Mouse (Mus musculus): Measurements from ENCODE around the gene Clic5. TPM values are rescaled to one million over a fixed set of nuclear protein-coding genes. Genes with fewer than 3 reads are reported as not detected.
A peak's percentile ranks its signal among the peaks of the same experiment; 100 is the strongest.
"Not testable (repeated sequence)": the region's sequence is repeated elsewhere in the genome, so short reads cannot be mapped to it uniquely, and the experiment has no call there.

Gene Clic5
- total RNA-seq (2021): 10 to 100 TPM; 13.6 to 22.8 TPM
- long read RNA-seq, experiment 1, full-length matches to known transcripts: 6 of 6 reads
- long read RNA-seq, experiment 1, partial matches to known transcripts: 0 of 6 reads
- long read RNA-seq, experiment 1, other reads (novel, unspliced or antisense): 0 of 6 reads
- long read RNA-seq, experiment 2, full-length matches to known transcripts: 8 of 9 reads
- long read RNA-seq, experiment 2, partial matches to known transcripts: 0 of 9 reads
- long read RNA-seq, experiment 2, other reads (novel, unspliced or antisense): 1 of 9 reads

DNA sequence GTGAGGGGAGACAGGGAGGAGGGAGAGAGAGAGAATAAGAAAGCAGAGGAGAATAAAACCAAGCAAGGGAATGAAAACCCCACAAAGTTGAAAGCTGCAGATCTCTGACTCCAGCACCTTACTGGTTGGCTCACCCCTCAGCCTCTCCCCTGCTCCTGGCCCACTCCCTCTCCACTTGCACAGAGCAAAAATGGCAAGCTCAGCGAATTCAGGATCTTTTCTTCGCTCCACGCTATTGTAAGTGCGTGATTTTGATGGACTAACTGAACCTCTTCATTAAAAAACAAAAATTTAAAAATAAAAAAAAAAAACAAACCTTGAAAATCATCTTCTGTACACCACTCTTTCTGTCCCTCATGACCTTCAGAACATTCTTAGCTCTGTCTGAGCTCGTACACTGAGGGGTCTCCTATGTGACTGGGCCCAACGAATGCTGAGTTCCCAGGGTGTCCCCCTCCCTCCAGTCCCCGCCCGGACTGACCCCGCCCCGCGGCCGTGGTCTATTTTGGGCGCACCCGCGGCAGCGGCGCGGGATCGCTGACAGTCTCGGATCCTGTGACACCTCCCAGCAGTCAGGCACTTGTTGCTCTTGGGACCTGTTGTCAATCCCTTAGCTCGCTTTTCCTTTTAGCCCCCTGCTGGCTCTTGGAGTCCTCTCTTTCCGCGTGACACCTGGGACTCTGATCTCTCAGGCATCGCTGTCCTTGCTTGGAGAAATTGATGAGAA, at the start of gene Clic5:
Gene Clic5, plus strand, starts transcription at position 543 of the 727 bp plus-strand sequence.
- peak; percentile 61 to 79 for DNase-seq

DNA sequence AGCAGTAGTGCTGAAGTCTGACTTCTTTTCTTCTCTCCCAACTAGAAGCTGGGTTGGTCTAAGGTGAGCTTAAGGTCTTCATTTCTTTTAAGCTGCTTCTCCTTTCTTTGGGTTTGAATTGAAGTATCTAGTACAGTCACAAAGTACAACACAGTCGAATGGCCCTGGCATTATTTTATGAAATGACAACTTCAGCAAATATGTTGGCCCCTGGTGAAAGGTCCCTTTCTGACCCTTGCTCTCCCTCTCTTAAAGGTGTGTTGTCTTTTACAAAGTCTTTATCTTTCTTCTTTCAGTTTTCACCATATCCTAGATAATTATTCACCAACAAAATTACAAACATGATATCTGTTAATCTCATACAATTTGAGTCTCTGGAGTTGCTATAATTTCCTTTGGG, 42.6 kb upstream of the Clic5 start:
- no peak for DNase-seq

DNA sequence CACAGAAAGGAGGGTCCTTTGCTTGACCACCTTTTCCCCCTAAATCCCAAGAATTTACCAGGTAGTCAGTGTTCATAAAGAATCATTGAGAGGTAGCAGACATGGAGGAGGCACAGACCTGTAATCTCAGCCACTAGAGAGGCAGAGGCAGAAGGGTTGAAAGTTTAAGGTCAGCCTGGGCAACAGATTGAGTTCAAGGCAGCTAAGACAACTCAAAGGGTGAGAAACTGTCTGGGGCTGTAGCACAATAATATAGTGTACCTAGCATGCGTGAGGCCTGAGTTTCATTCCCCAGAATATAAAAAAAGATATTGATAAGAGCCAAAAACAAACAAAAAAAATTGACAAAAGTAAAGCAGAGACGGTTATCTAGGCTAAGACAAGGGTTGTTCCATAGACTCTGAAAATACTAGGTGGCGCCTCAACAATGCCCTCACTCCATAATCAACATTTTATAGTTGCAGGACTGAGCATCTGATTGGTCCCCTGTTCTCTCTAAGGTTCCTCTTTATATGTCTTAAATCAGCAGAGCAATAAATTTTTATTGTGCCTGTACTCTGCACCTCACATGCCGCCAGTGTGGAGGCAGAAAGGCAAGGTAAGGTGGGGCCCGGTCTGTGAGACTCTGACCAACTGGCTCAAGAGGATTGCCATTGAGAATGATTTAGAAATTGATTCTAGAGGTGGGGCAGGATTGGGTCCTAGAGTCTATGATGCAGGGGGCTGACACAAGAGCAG, 40.1 kb upstream of the Clic5 start:
- no peak for DNase-seq

DNA sequence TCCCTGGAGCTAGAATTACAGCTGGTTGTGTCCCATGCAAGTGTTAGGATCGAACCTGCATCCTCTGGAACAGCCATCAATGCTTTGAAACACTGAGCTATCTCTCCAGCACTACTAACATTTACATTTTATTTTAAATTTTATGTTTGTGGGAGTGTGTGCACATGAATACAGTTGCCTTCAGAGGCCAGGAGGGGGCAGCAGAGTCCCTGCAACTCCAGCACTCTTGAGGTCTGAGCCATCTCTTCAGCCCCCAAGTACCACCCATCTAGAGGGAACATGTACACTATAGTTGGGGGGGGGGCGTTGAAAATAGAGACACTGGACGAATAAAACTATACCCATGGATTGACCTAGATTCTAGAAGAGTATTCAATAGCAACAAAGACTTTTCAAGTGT, 37.3 kb upstream of the Clic5 start:
- peak; percentile 65 to 75 for DNase-seq

DNA sequence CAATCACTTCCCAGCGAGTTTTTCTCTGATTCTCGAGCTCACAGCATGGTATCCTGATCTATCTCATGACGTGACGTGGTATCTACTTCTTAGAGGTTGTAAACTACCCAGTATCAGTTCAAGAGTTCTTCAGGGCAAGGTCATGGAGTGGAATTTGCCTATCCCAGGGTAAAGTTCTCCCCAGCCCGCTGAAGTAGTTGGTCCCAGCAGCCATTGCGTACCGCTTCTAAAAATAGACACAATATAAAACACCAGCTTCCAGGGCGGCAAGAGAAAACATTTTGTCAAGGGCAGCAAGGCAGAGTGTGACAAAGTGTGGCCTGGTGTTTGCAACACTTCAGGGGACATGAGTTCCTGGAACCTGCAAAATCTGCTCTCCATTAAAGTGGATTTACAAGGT, 36.5 kb upstream of the Clic5 start:
- DNase-seq: peak in 1 of 2 experiments; percentile 13

DNA sequence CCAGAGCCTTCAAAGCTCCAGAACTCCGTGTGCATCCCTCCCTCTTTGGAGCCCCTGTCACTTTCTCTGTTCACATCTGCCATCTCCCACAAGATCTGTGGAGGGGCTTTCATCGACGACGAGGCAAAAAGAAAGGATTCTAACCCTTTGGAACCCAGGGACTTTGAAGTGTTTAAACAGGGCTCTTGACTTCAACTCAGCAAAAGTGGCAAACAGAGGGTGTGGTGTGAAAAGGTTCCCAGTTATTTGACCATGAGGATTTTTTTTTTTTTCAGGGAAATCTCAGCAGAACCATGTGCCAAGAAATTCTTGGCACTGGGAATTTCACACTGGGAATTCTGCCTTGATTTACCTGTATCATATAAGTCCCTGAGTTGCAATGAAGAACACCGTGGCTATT, 34.5 kb upstream of the Clic5 start:
- DNase-seq: no peak

DNA sequence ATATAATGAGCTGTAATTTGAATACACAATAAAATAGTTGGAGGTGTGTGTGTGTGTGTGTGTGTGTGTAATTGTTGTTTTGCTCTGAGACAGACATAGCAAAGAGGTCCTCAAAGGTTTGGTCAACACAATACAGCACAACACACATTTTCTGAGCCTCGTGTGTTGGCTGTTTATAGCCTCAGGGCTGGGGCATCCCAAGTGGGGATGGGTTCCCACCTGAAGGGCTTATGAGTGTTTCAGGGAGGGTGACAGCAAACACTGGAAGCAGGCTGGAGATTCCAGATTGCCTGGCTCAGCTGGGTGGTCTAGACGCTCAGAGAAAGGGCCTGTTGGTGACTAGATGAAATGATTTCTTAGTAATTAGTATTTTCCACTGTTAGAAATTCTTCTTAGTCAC, 33.2 kb upstream of the Clic5 start:
- no peak for DNase-seq

DNA sequence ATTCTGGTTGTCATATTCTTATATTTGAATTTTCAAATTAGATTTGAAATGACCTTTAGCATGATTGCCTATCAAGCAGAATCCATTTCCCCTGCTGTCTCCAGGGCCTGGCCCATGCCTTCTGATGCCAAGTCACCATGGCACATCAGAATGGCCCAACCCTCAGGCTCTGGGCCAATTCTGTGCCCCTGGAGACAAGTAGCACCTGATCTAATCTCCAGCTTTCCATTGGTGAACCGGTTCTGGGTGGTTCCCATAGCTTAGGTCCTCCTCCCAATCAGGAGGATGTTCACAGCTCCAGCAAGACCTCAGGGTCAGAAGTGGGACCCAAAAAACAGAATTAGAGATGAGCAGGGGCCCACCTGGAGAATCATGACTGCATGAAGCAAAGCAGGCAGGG, 30.2 kb upstream of the Clic5 start:
- DNase-seq: peak in 1 of 2 experiments; percentile 44

DNA sequence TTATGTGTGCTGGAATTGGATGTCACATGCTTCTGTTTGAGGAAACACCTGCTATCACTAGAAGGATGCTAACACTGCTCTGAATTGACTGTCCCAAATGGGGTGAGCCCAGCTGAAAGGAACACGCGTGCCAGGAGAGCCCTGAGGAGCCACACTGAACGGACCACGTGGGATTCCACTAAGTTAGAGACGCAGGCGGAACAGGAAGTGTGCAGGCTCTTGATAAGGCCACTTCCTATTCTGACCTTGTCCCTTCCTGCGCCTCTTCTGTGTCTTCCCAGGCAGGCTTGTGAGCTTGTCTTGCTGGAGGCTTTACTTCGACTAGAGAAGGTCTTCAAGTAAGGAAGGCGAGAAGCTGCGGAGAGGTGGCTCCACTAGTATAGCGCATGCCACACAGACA, 27.9 kb upstream of the Clic5 start:
- DNase-seq: no peak

DNA sequence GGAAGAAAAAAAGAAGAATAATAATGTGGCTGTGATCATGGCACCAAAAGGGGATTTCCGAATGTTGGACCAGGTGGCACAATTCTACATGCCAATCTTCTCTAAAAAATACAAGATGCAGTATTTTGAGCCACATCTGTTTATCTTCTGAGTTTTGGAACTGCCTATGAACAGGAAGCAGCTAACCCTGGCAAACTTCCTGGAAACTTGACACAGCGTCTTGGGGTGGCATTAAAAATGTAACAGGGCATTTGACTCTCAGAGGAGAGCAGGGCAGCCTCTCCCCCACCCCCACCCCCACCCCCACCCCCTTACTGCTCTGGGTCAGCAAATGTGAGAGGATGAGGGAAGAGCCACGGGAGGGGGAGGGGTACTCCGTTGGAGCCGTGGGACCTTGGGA, 25.9 kb upstream of the Clic5 start:
- peak in 1 of 2 experiments; percentile 24 for DNase-seq

DNA sequence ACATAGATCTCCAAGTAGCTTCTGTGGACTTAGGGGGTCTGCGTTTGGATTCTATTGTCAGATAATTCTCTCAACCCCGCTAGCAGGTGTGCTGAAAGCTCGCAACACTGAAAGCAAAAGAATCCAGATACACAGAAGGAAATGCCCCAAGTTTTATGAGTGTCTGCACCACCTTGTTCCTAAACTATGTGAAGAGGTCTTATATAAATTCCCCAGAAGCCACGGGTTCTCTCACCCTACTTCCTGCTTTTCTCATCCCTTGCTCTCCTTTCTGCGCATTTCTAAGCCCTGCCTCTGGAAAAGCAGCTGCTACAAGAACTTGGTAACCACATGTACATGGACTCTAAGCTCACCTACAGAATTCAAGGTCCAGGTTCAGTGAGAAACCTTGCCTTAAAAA, 25.4 kb upstream of the Clic5 start:
- no peak for DNase-seq

DNA sequence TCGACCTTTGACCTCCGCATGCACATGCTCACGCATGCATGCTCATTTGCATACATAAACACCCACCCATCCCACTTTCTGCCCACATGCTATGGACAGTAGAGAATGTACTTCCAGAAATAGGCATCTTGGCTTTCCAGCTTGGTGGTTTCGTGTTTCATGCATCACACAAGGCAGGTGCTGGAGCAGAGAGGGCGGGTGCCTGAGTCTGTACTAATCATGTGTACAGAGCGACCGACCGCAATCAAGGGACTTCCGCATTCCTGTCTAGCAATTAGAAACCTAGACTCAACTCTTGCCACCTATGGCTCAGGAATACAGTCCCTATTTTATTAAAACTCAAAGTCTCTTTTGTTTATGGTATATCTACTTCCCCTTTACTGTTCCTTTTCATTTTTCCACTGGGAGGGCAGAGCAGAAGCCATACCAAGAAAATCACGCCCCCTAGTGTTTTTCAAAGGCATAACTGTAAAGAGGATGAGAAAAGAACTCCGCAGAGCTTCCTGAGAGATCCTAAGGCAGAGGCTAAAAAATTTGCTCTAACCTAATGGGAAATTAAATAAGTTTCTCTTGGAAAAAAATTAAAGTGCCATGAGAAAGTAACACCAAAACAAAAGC, 22.5 kb upstream of the Clic5 start:
- no peak for DNase-seq

DNA sequence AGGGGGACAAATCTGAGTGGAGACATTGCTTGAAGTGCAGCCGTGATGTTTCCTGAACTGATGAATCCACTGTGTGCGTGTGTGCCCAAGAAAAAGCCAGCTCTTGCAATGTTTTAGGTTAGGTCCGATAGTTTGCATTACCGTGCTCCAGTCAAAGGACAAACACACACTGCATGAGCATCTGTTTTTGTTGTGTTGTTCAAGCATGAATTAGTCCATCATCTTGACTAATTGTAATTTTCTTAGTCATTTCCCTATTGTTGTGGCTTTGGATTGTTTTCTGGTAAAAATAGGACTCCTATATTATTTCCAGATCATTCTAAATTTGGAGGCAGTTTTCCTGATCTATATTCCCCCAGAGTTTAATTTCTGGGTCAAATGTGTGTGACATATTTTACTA, 18.7 kb upstream of the Clic5 start:
- DNase-seq: no peak

DNA sequence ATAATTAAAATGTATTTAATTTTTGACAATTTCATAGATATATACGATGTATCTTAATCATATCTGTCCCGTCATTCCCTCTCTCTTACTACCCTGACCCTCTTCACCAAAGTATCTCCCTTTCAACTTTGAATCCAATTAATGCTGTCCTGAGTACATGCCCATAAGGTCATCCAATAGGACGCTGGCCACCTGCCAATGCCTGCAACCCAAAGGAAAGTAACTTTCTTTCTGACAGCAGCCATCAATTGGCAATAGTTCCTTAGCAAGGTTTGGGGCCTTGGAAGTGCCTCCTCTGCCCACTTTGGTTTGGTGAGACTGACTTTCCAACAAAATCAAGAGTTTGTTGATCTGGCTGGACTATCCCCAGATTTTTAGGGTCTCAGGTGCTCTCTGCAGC, 18.1 kb upstream of the Clic5 start:
- DNase-seq: peak; percentile 37 to 56

DNA sequence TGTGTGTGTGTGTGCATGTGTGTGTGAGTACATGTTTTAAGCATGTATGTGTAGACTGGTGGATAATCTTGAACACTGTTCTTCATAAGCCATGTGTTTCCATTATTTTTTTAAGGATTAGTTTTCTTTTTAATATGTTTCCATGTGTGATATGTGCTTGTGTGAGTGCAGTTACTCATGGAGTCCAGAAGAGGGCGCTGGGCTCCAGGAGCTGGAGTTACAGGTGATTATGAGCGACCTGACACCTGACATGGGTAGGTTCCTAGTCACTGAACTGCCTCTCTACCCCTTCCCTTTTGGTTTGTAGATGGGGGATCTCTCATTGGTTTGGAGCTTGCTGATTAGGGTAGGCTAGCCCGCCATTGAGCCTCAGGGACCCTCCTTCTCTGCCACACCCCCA, 16.5 kb upstream of the Clic5 start:
- no peak for DNase-seq

DNA sequence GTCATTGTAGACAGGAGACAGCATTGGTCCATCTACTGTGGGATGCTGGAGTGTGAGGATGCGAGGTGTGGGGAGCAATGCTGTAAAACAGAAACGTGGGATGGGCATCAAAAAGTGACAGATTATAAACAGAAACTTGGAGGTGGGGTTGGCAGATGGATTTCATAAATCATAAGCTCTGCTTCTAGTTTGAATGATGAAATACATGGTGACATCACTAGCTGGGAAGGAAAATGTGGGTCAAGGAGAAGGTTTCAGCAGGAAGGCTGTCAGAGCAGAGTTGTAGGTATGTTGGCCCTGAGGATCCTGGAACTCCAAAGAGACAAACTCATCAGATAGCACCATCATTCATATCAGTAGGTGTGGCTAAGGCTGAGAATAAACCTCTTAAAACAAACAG, 15.0 kb upstream of the Clic5 start:
- DNase-seq: peak in 1 of 2 experiments; percentile 15

DNA sequence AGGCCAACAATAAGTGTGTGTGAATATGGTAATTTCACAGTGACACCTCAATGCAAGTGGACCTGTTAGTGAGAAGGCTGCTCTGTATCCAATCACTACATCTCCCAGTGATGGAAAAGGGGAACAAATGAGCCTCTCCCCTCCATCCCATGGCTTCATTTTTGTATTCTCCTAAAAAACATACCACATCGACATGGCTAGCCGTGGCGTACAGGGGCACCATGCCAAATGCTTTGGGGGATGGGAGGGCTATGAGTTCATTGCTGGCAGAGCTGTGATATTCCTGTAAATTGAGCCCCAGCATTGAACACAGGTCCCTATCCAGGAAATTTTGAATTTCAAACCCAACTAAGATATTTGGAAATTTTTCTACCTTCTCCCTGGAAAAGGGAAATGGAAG, 11.1 kb upstream of the Clic5 start:
- DNase-seq: no peak

DNA sequence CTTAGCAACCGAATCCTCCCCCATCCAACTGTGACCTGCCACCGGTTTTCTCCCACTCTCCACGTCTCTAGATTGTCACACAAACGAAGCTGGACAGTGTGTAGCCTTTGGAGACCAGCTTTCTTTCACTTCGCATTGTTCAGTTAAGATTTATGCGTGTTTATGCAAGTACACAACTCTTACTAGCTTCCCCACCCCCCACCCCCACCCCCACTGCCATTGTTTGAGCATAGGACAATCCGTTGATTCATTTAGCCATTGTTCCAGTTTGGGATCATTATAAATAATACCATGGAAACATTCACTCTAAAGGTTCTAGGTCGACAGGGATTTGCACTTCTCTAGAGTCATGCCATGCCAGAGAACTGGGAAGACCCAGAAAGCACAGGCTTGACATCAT, 7.0 kb upstream of the Clic5 start:
- no peak for DNase-seq

DNA sequence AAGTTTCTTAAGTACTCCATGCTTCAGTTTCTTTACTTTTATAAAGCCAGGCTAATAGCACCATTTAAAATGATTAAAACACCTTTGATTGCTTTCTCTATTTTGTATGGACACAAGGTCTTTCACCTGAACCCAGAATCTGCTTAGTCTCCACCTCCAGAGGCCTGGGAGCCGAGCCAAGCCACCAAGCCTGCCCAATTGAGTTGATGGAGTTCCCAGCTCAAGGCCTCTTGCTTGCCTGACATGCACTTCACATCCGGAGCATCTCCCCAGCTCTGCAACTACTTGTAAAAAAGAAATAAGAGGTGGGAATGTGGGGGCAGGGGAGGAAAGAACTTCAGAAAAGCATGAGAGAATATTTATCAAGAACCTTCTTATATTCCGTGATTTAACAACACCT, 1.5 kb upstream of the Clic5 start:
- DNase-seq: peak in 1 of 2 experiments; percentile 38

DNA sequence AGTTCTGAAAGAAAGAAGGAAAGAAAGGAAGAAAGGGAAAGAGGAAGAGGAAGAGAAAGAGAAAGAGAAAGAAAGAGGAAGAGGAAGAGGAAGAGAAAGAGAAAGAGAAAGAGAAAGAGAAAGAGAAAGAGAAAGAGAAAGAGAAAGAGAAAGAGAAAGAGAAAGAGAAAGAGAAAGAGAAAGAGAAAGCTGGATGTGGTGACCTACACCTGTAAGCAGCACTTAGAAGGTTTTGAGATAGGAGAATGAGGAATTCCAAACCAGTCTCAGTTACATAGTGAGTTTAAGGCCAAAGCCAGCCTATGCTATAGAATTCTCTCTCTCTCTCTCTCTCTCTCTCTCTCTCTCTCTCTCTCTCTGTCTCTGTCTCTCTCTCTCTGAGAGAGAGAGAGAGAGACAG, 847 bp upstream of the Clic5 start:
- DNase-seq: not testable (repeated sequence)

DNA sequence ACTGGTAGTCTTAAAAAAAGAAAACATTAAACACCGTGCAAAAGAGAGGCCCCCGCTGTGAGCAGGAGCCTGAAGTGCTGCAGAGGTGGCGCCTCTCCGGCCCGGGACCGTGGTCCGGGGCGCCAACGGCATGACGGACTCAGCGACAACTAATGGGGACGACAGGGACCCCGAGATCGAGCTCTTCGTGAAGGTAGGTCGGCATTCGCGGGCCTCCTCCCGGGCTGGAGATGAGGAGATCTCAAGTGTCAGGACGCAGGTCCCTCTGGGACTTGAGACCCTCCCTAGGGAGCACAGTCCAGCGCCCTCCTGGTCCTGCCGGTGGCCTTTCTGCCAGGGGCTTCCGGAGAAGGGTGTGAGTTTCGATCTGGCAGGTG, 373 bp downstream of the Clic5 start:
- peak in 1 of 2 experiments; percentile 10 for DNase-seq

DNA sequence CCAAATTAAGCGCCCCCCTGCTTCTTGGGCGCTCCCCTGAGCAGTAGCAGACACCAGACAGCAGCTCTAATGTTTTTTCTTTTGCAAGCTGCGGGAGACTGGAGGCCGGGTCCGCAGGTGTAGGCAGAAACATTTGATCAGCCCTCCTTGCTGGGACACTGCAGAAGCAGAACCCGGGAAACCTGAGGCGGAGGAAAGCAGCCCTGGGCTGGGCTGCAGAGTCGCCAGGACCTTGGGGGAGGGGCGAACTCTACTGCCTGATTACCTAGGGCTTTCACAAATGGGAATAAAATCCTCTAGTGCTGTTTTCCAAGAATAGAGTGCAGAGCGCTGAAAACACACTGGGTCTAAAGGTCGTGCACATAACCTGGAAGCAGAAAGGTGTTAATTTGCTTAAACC, 1.3 kb downstream of the Clic5 start:
- DNase-seq: peak in 1 of 2 experiments; percentile 60

DNA sequence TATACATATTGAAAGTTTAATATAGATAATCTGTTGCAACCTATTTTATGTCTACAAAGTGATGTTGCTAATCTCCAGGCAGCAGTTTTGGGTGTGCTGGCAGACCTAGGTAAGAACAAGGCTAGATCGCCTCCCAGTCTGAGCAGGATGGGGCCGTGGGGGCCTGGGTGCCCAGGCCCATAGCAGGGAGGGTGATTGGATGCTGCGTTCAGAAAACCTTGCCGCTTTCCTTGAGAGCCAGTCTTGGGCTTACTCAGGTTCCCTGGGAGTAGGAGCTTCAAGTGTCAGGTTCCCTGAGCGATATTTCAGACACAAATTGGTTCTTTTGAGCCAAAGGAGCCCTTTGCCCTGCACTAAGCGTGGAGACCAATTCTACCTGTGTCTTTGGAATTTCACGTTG, 1.9 kb downstream of the Clic5 start:
- DNase-seq: no peak
